Mouse (Mus musculus): ENCODE measurements around the gene Car10. TPM values are rescaled to one million over a fixed set of nuclear protein-coding genes. Genes with fewer than 3 reads are reported as not detected.

The Car10 gene
- polyA plus RNA-seq, 1 experiment from 2014 or later = not detected

- Histone ChIP-seq H3K9me3 (ENCODE audit: low read depth, low read length) (no peaks in the 10 kb centered on the region), H3K36me3 (ENCODE audit: insufficient read depth) (no peaks in the 10 kb centered on the region), H3K9ac (no peak overlapping the region), H3K4me1 (ENCODE audit: insufficient read depth) (no peaks in the 10 kb centered on the region), H3K4me2 (no peak overlapping the region), H3K4me3 (ENCODE audit: low read depth, low read length) (no peak overlapping the region), H3K27me3 (ENCODE audit: insufficient read depth, low read length) (no peaks in the 10 kb centered on the region), H3K27ac (ENCODE audit: low read depth) (no peak overlapping the region)
- no peak for DNase-seq
- WGBS = 71% methylated on average over 4 of the region's 4 CpGs
- no peak for TF ChIP-seq CTCF (IDR thresholded peaks at IDR 0.05; ENCODE audit: low read depth)
- no peak for ATAC-seq (ENCODE audit: insufficient read depth)
Observed at GRCm38 (mm10) chr11:93123691-93124090, 25.9 kb downstream of the Car10 start.

- ATAC-seq (ENCODE audit: insufficient read depth) (no peak), DNase-seq (no peak)
- no peak overlapping the region for H3K4me2 ChIP-seq
- no peak overlapping the region for H3K27ac ChIP-seq (ENCODE audit: low read depth)
- no peaks in the 10 kb centered on the region for H3K36me3 ChIP-seq (ENCODE audit: insufficient read depth)
- H3K9me3 ChIP-seq (ENCODE audit: low read depth, low read length) = no peaks in the 10 kb centered on the region
- no peaks in the 10 kb centered on the region for H3K4me1 ChIP-seq (ENCODE audit: insufficient read depth)
- no peak overlapping the region for H3K4me3 ChIP-seq (ENCODE audit: low read depth, low read length)
- 85% methylated on average over 3 of the region's 3 CpGs for WGBS
- H3K9ac ChIP-seq = no peak overlapping the region
- no peak for TF ChIP-seq CTCF (IDR thresholded peaks at IDR 0.05; ENCODE audit: low read depth)
- H3K27me3 ChIP-seq (ENCODE audit: insufficient read depth, low read length) = no peaks in the 10 kb centered on the region
Observed at GRCm38 (mm10) chr11:93126466-93126865, 28.6 kb downstream of the Car10 start.

DNA sequence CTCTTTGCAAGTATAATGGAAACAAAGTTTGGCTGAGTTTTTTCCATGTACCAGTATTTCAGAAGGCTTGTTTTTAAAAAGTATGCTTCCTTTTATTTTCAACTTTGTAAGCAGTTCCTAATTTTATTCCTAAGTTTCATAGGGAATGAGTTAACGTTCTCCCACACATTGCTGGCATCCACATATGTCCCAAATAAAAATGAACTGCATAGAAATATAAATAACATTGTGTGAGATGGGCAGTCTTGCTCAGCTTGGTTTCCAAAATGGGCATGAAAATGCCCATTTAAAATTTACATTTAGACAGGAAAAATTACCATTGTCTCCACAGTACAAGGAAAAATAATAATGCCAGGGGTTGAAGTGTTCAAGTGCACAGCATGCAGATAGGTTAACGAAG is 30.7 kb downstream of the Car10 start:
- no peak for TF ChIP-seq CTCF (IDR thresholded peaks at IDR 0.05; ENCODE audit: low read depth)
- H3K27me3 ChIP-seq (ENCODE audit: insufficient read depth, low read length) = no peaks in the 10 kb centered on the region
- ATAC-seq (ENCODE audit: insufficient read depth) (no peak), DNase-seq (no peak)
- H3K9ac ChIP-seq = no peak overlapping the region
- no peaks in the 10 kb centered on the region for H3K9me3 ChIP-seq (ENCODE audit: low read depth, low read length)
- 68% methylated on average over 2 of the region's 2 CpGs for WGBS
- no peaks in the 10 kb centered on the region for H3K36me3 ChIP-seq (ENCODE audit: insufficient read depth)
- H3K4me2 ChIP-seq = no peak overlapping the region
- no peak overlapping the region for H3K4me3 ChIP-seq (ENCODE audit: low read depth, low read length)
- no peak overlapping the region for H3K27ac ChIP-seq (ENCODE audit: low read depth)
- H3K4me1 ChIP-seq (ENCODE audit: insufficient read depth) = no peaks in the 10 kb centered on the region

GRCm38 (mm10) chr11:93137841-93138240 is 40.0 kb downstream of the Car10 start:
- no peaks in the 10 kb centered on the region for H3K36me3 ChIP-seq (ENCODE audit: insufficient read depth)
- WGBS = 86% methylated on average over 1 of the region's 1 CpGs
- TF ChIP-seq CTCF (IDR thresholded peaks at IDR 0.05; ENCODE audit: low read depth) = no peak
- H3K4me3 ChIP-seq (ENCODE audit: low read depth, low read length) = no peak overlapping the region
- DNase-seq (no peak), ATAC-seq (ENCODE audit: insufficient read depth) (no peak)
- no peak overlapping the region for H3K4me2 ChIP-seq
- H3K9me3 ChIP-seq (ENCODE audit: low read depth, low read length) = no peaks in the 10 kb centered on the region
- H3K27me3 ChIP-seq (ENCODE audit: insufficient read depth, low read length) = no peaks in the 10 kb centered on the region
- no peaks in the 10 kb centered on the region for H3K4me1 ChIP-seq (ENCODE audit: insufficient read depth)
- H3K9ac ChIP-seq = no peak overlapping the region
- no peak overlapping the region for H3K27ac ChIP-seq (ENCODE audit: low read depth)

DNA sequence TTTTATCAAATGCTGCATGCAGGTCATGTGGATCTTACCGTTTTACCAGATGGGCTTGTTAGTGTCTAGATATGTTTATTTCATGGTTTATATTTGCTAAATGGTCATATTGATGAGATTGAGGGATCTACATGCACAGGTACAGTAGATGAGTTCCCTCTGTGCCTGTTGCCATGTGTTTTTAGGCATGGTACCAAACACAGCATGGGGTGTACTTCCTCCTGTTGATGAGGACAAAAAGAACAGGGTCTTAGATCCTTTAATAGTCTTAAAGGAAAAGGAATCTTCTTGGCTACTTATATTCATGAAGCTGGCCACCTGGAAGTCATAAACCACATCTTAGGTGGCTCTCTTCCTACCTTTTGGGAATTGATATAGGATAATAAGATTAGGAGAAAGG is 43.9 kb downstream of the Car10 start:
- DNase-seq = no peak
- Histone ChIP-seq H3K9ac (no peak overlapping the region), H3K9me3 (ENCODE audit: low read depth, low read length) (no peaks in the 10 kb centered on the region), H3K27ac (ENCODE audit: low read depth) (no peak overlapping the region), H3K36me3 (ENCODE audit: insufficient read depth) (no peaks in the 10 kb centered on the region), H3K4me1 (ENCODE audit: insufficient read depth) (no peaks in the 10 kb centered on the region), H3K4me2 (no peak overlapping the region), H3K4me3 (ENCODE audit: low read depth, low read length) (no peak overlapping the region), H3K27me3 (ENCODE audit: insufficient read depth, low read length) (no peaks in the 10 kb centered on the region)
- TF ChIP-seq CTCF (IDR thresholded peaks at IDR 0.05; ENCODE audit: low read depth) = no peak
- no peak for ATAC-seq (ENCODE audit: insufficient read depth)
- 65% methylated on average over 1 of the region's 1 CpGs for WGBS

DNA sequence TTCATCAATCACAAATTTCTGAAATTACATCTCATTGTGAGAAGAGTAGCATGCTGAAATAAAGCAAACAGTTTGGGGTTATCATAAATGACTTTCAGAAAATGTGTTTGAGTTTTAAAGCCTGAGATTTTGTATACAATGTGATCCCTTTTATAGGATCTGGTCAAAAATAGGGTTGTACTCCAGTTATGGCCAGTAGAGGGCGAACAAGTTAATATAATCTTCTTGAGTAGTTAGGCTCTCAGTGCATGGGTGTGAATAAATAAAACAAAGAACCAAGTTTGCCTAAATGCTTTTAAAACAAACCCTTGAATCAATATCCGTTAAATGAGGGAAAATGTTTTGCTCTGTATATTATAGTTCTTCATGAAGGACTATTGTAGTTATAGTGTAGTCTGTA is 46.7 kb downstream of the Car10 start:
- ATAC-seq (ENCODE audit: insufficient read depth) (no peak), DNase-seq (peak; percentile 86)
- Histone ChIP-seq H3K4me2 (no peak overlapping the region), H3K9me3 (ENCODE audit: low read depth, low read length) (no peaks in the 10 kb centered on the region), H3K27ac (ENCODE audit: low read depth) (no peak overlapping the region), H3K36me3 (ENCODE audit: insufficient read depth) (no peaks in the 10 kb centered on the region), H3K4me3 (ENCODE audit: low read depth, low read length) (no peak overlapping the region), H3K4me1 (ENCODE audit: insufficient read depth) (no peaks in the 10 kb centered on the region), H3K27me3 (ENCODE audit: insufficient read depth, low read length) (no peaks in the 10 kb centered on the region), H3K9ac (no peak overlapping the region)
- TF ChIP-seq CTCF (IDR thresholded peaks at IDR 0.05; ENCODE audit: low read depth) = peak; percentile 60
- WGBS = 10% methylated on average over 2 of the region's 2 CpGs

- Histone ChIP-seq H3K9me3 (ENCODE audit: low read depth, low read length) (no peaks in the 10 kb centered on the region), H3K4me1 (ENCODE audit: insufficient read depth) (no peaks in the 10 kb centered on the region), H3K9ac (no peak overlapping the region), H3K36me3 (ENCODE audit: insufficient read depth) (no peaks in the 10 kb centered on the region), H3K27me3 (ENCODE audit: insufficient read depth, low read length) (no peaks in the 10 kb centered on the region), H3K4me2 (no peak overlapping the region), H3K4me3 (ENCODE audit: low read depth, low read length) (no peak overlapping the region), H3K27ac (ENCODE audit: low read depth) (no peak overlapping the region)
- DNase-seq = no peak
- TF ChIP-seq CTCF (IDR thresholded peaks at IDR 0.05; ENCODE audit: low read depth) = no peak
- no peak for ATAC-seq (ENCODE audit: insufficient read depth)
- 47% methylated on average over 3 of the region's 3 CpGs for WGBS
Observed at GRCm38 (mm10) chr11:93154910-93155309, 57.1 kb downstream of the Car10 start.

GRCm38 (mm10) chr11:93172430-93172829 is 74.6 kb downstream of the Car10 start:
- Histone ChIP-seq H3K9me3 (ENCODE audit: low read depth, low read length) (no peaks in the 10 kb centered on the region), H3K4me1 (ENCODE audit: insufficient read depth) (no peaks in the 10 kb centered on the region), H3K4me3 (ENCODE audit: low read depth, low read length) (no peak overlapping the region), H3K27me3 (ENCODE audit: insufficient read depth, low read length) (no peaks in the 10 kb centered on the region), H3K4me2 (no peak overlapping the region), H3K36me3 (ENCODE audit: insufficient read depth) (no peaks in the 10 kb centered on the region), H3K9ac (no peak overlapping the region), H3K27ac (ENCODE audit: low read depth) (no peak overlapping the region)
- DNase-seq = no peak
- no peak for TF ChIP-seq CTCF (IDR thresholded peaks at IDR 0.05; ENCODE audit: low read depth)
- no peak for ATAC-seq (ENCODE audit: insufficient read depth)
